Mouse (Mus musculus): ENCODE results near the gene Tbcel. TPM values are rescaled to one million over a fixed set of nuclear protein-coding genes. Genes with fewer than 3 reads are reported as not detected.

Gene Tbcel
- total RNA-seq, 2 experiments from 2014 or later: 50.5 to 55.9 TPM

- no peak for DNase-seq (ENCODE audit: low spot score in 2 of 2)
- intact Hi-C loops (cut with DNase I): no loop called here
Measured at GRCm38 (mm10) chr9:42399829-42400228, 107.8 kb downstream of the Tbcel start, which contains the start of gene Tecta. Gene Tecta (minus strand): TSS chr9:42399929.

- intact Hi-C loops (cut with DNase I): no loop called here
- no peak for DNase-seq (ENCODE audit: low spot score in 2 of 2)
Measured at GRCm38 (mm10) chr9:42396141-42396540, 111.5 kb downstream of the Tbcel start.

GRCm38 (mm10) chr9:42394903-42395302, 112.7 kb downstream of the Tbcel start:
- no peak for DNase-seq (ENCODE audit: low spot score in 2 of 2)
- intact Hi-C loops (cut with DNase I): loop anchor here (5.0 kb wide), 1 partner anchor 152 kb away; no protein-coding TSS in a partner anchor

- DNase-seq (ENCODE audit: low spot score in 2 of 2): no peak
- intact Hi-C loops (cut with DNase I): loop anchor here (5.0 kb wide), 1 partner anchor 153 kb away; no protein-coding TSS in a partner anchor
Measured at GRCm38 (mm10) chr9:42394321-42394720, 113.3 kb downstream of the Tbcel start.

- DNase-seq (ENCODE audit: low spot score in 2 of 2): no peak
- intact Hi-C loops (cut with DNase I): loop anchor here (5.0 kb wide), 1 partner anchor 154 kb away; no protein-coding TSS in a partner anchor
Measured at GRCm38 (mm10) chr9:42392927-42393326, 114.7 kb downstream of the Tbcel start.

- intact Hi-C loops (cut with DNase I): loop anchor here (5.0 kb wide), 2 partner anchors 61 to 554 kb away; partner anchors contain the start of gene Grik4
- no peak for DNase-seq (ENCODE audit: low spot score in 2 of 2)
Measured at GRCm38 (mm10) chr9:42388490-42388889, 119.1 kb downstream of the Tbcel start.

- DNase-seq (ENCODE audit: low spot score in 2 of 2): no peak
- intact Hi-C loops (cut with DNase I): loop anchor here (5.0 kb wide), 2 partner anchors 60 to 555 kb away; partner anchors contain the start of gene Grik4
Measured at GRCm38 (mm10) chr9:42387038-42387437, 120.6 kb downstream of the Tbcel start.

GRCm38 (mm10) chr9:42385656-42386055, 122.0 kb downstream of the Tbcel start:
- intact Hi-C loops (cut with DNase I): loop anchor here (5.0 kb wide), 2 partner anchors 58 to 557 kb away; partner anchors contain the start of gene Grik4
- DNase-seq (ENCODE audit: low spot score in 2 of 2): no peak

- DNase-seq (ENCODE audit: low spot score in 2 of 2): no peak
- intact Hi-C loops (cut with DNase I): no loop called here
Measured at GRCm38 (mm10) chr9:42382628-42383347, 124.8 kb downstream of the Tbcel start.

GRCm38 (mm10) chr9:42382063-42382462, 125.5 kb downstream of the Tbcel start:
- intact Hi-C loops (cut with DNase I): no loop called here
- no peak for DNase-seq (ENCODE audit: low spot score in 2 of 2)

GRCm38 (mm10) chr9:42378071-42378470, 129.5 kb downstream of the Tbcel start:
- intact Hi-C loops (cut with DNase I): no loop called here

GRCm38 (mm10) chr9:42377656-42378055, 130.0 kb downstream of the Tbcel start:
- no peak for DNase-seq (ENCODE audit: low spot score in 2 of 2)
- intact Hi-C loops (cut with DNase I): no loop called here

More at GRCm38 (mm10) chr9:42378071-42378470, 129.5 kb downstream of the Tbcel start:
- DNase-seq (ENCODE audit: low spot score in 2 of 2): no peak

GRCm38 (mm10) chr9:42371670-42372368, 135.8 kb downstream of the Tbcel start:
- no peak for DNase-seq (ENCODE audit: low spot score in 2 of 2)
- intact Hi-C loops (cut with DNase I): no loop called here

Small RNA genes lying within 50 kb of the gene (microRNA-seq; reads per million reads assigned to microRNA genes)
- not detected for gene Gm44311

Other genes with a start within 250 kb of the Tbcel start
- gene Sc5d, start 243.6 kb downstream of the Tbcel start, total RNA-seq (2021): 10 to 100 TPM; 54.7 to 56.5 TPM
- under 1 TPM; 0.20 to 0.50 TPM for gene Tecta, start 107.9 kb downstream of the Tbcel start, total RNA-seq (2021)